8 mouse cellular contexts compared by ENCODE assay signal in genomic region chr8:120668374-120668905, GRCm38 (mm10). TPM values are rescaled to one million over a fixed set of nuclear protein-coding genes. Genes with fewer than 3 reads are reported as not detected.
DNase-seq lines count a peak whose midpoint lies in the region; ATAC-seq and TF ChIP-seq lines count a peak whose summit lies in the region.

TSS of gene Emc8 (minus strand) at chr8:120668573.

- ATAC-seq in forebrain, postnatal 0 days = peak; percentile 27; the same call in 1 of the 2 replicates
- ATAC-seq in hindbrain, embryonic 14.5 days (ENCODE audit: low FRiP score) = peak; percentile 31; the same call in 1 of the 2 replicates
- peak; percentile 71 for ATAC-seq in liver, embryonic 13.5 days (ENCODE audit: low read depth)

- peak within 1 kb of the TSS; percentile 95 for H3K9ac ChIP-seq in forebrain, postnatal 0 days
- peak within 1 kb of the TSS; percentile 91 for H3K9ac ChIP-seq in hindbrain, embryonic 14.5 days
- H3K9ac ChIP-seq in liver, embryonic 13.5 days = peak within 1 kb of the TSS; percentile 98

- H3K9me3 ChIP-seq in forebrain, postnatal 0 days (ENCODE audit: low read length) = no peaks in the 10 kb centered on the region
- H3K9me3 ChIP-seq in hindbrain, embryonic 14.5 days (ENCODE audit: control insufficient read depth, low read length) = no peaks in the 10 kb centered on the region
- H3K9me3 ChIP-seq in liver, embryonic 13.5 days (replicated peaks) = no peaks in the 10 kb centered on the region

- TF ChIP-seq CTCF in forebrain, postnatal 0 days (IDR thresholded peaks at IDR 0.05; ENCODE audit: low read depth) = no peak
- TF ChIP-seq CTCF in small intestine, adult 2 months (IDR thresholded peaks at IDR 0.05; ENCODE audit: extremely low read depth, insufficient read length, insufficient replicate concordance, low read depth, low read length) = no peak

- peaks cover 29% of the 10 kb centered on the region for H3K36me3 ChIP-seq in forebrain, postnatal 0 days (ENCODE audit: insufficient read depth)
- peaks cover 39% of the 10 kb centered on the region for H3K36me3 ChIP-seq in hindbrain, embryonic 14.5 days (replicated peaks; ENCODE audit: control insufficient read depth, insufficient read depth)
- H3K36me3 ChIP-seq in liver, embryonic 13.5 days = peaks cover 55% of the 10 kb centered on the region
- H3K36me3 ChIP-seq in small intestine, adult 2 months (ENCODE audit: control insufficient read depth, insufficient read depth, low read length) = peaks cover 37% of the 10 kb centered on the region

- 6% methylated on average over 51 of the region's 51 CpGs for WGBS in forebrain, postnatal 0 days
- WGBS in hindbrain, embryonic 14.5 days = under 1% methylated on average over 39 of the region's 51 CpGs
- WGBS in liver, embryonic 13.5 days (ENCODE audit: insufficient replicate concordance) = under 1% methylated on average over 51 of the region's 51 CpGs
- under 1% methylated on average over 50 of the region's 51 CpGs for WGBS in small intestine, adult 2 months

- peak within 1 kb of the TSS; percentile 91 for H3K4me3 ChIP-seq in forebrain, postnatal 0 days (ENCODE audit: low read depth, low read length)
- H3K4me3 ChIP-seq in hindbrain, embryonic 14.5 days (replicated peaks; ENCODE audit: low read length) = peak within 1 kb of the TSS; percentile 97
- peak within 1 kb of the TSS; percentile 97 for H3K4me3 ChIP-seq in liver, embryonic 13.5 days (replicated peaks)
- H3K4me3 ChIP-seq in small intestine, adult 2 months (ENCODE audit: low read depth, low read length) = peak within 1 kb of the TSS; percentile 99

- H3K27ac ChIP-seq in forebrain, postnatal 0 days (ENCODE audit: low read depth, low read length) = peak within 1 kb of the TSS; percentile 87
- H3K27ac ChIP-seq in hindbrain, embryonic 14.5 days = peak within 1 kb of the TSS; percentile 87
- peak within 1 kb of the TSS; percentile 93 for H3K27ac ChIP-seq in liver, embryonic 13.5 days
- H3K27ac ChIP-seq in small intestine, adult 2 months (ENCODE audit: insufficient read depth, low read depth, low read length) = peak within 1 kb of the TSS; percentile 90

- DNase-seq in left cerebral cortex, adult 18-20 months (ENCODE audit: low spot score in 2 of 2) = no peak
- no peak for DNase-seq in left cerebral cortex, adult 9 months (ENCODE audit: low spot score in 2 of 2)
- peak; percentile 70 for DNase-seq in adrenal gland, postnatal 14 days
- no peak for DNase-seq in forebrain, postnatal 0 days
- no peak for DNase-seq in hindbrain, embryonic 14.5 days (ENCODE audit: low spot score)
- DNase-seq in liver, embryonic 13.5 days = no peak
- no peak for DNase-seq in urinary bladder, adult 18-20 months (ENCODE audit: low spot score in 2 of 2)

- H3K4me1 ChIP-seq in forebrain, postnatal 0 days (ENCODE audit: insufficient read depth) = peaks cover 14% of the 10 kb centered on the region
- peaks cover 30% of the 10 kb centered on the region for H3K4me1 ChIP-seq in hindbrain, embryonic 14.5 days (replicated peaks; ENCODE audit: control insufficient read depth, insufficient read depth, low read length)
- peaks cover 63% of the 10 kb centered on the region for H3K4me1 ChIP-seq in liver, embryonic 13.5 days (replicated peaks)
- peaks cover 10% of the 10 kb centered on the region for H3K4me1 ChIP-seq in small intestine, adult 2 months (ENCODE audit: control insufficient read depth, insufficient read depth, insufficient read length, low read length)

- H3K27me3 ChIP-seq in forebrain, postnatal 0 days (ENCODE audit: insufficient read depth, low read length) = no peaks in the 10 kb centered on the region
- H3K27me3 ChIP-seq in hindbrain, embryonic 14.5 days (ENCODE audit: control insufficient read depth, insufficient read depth, low read length) = no peaks in the 10 kb centered on the region
- no peaks in the 10 kb centered on the region for H3K27me3 ChIP-seq in liver, embryonic 13.5 days
- H3K27me3 ChIP-seq in small intestine, adult 2 months (ENCODE audit: control insufficient read depth, insufficient read depth, low read length) = no peaks in the 10 kb centered on the region

- no peak for TF ChIP-seq POLR2A in small intestine, adult 2 months (IDR thresholded peaks at IDR 0.05; ENCODE audit: low read depth, low read length)

- H3K4me2 ChIP-seq in forebrain, postnatal 0 days (ENCODE audit: low read depth) = peak within 1 kb of the TSS; percentile 70
- peak within 1 kb of the TSS; percentile 87 for H3K4me2 ChIP-seq in hindbrain, embryonic 14.5 days (replicated peaks)
- H3K4me2 ChIP-seq in liver, embryonic 13.5 days = peak within 1 kb of the TSS; percentile 94

RNA-seq across cellular contexts. Expression of gene Emc8, which starts in this region (rescaled TPM):
- 10 to 100 TPM; 71.4 to 79.7 TPM for total RNA-seq in left cerebral cortex, adult 18-20 months (2021)
- 106 and 116 TPM in 2 replicates for total RNA-seq in adrenal gland, postnatal 14 days (2021)
- 29.1 and 43.7 TPM in 2 replicates for total RNA-seq in forebrain, postnatal 0 days (2014; rRNA removed)
- polyA plus RNA-seq in forebrain, postnatal 0 days (2015; fragmentation: Nextera tagmentation; extraction: Ambion mirVana) = 104 and 113 TPM in 2 replicates
- 113 and 138 TPM in 2 replicates for polyA plus RNA-seq in hindbrain, embryonic 14.5 days (2014; fragmentation: Nextera tagmentation; extraction: Ambion mirVana)
- 156 and 163 TPM in 2 replicates for polyA plus RNA-seq in liver, embryonic 13.5 days (2015; fragmentation: Nextera tagmentation; extraction: Ambion mirVana)
- 65.0 and 109 TPM in 2 replicates for polyA plus RNA-seq in small intestine, adult 2 months (2012; rRNA removed)
